Mouse (Mus musculus): Measurements from ENCODE around the gene Ift57. TPM values are rescaled to one million over a fixed set of nuclear protein-coding genes. Genes with fewer than 3 reads are reported as not detected.

Gene Ift57
- 10 to 100 TPM; 52.7 to 54.4 TPM for total RNA-seq (2021)

- peak; percentile 92 to 96 for DNase-seq (ENCODE audit: extremely low spot score in 1 of 2, low spot score in 1 of 2)
Observed at GRCm38 (mm10) chr16:49698620-49699525, at the start of gene Ift57. Gene Ift57 (plus strand): TSS chr16:49699233.

GRCm38 (mm10) chr16:49657182-49657581, 41.9 kb upstream of the Ift57 start:
- DNase-seq (ENCODE audit: extremely low spot score in 1 of 2, low spot score in 1 of 2) = no peak

DNA sequence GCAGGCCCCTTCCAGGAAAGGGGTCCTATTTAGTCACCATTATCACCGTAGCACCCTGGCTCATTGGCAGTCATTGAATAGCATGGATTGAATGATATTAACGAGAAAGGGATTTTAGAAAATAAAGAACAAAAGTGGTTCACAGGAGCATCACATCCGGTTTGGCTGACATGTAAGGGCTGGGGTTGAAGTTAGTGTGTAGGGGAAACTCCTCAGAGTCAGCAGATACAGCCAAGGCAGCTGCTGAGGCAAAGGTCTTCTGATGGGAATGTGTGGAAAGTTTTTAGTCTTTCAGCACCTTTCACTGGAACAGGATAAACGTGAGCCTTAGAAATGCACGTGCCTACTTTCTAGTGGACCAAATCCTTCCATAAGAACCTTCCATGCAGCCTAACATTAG, 41.0 kb upstream of the Ift57 start:
- DNase-seq (ENCODE audit: extremely low spot score in 1 of 2, low spot score in 1 of 2) = no peak

- DNase-seq (ENCODE audit: extremely low spot score in 1 of 2, low spot score in 1 of 2) = no peak
Observed at GRCm38 (mm10) chr16:49659131-49659530, 39.9 kb upstream of the Ift57 start.

- DNase-seq (ENCODE audit: extremely low spot score in 1 of 2, low spot score in 1 of 2) = no peak
Observed at GRCm38 (mm10) chr16:49660111-49660510, 38.9 kb upstream of the Ift57 start.

- DNase-seq (ENCODE audit: extremely low spot score in 1 of 2, low spot score in 1 of 2) = no peak
Observed at GRCm38 (mm10) chr16:49662201-49662600, 36.8 kb upstream of the Ift57 start.

DNA sequence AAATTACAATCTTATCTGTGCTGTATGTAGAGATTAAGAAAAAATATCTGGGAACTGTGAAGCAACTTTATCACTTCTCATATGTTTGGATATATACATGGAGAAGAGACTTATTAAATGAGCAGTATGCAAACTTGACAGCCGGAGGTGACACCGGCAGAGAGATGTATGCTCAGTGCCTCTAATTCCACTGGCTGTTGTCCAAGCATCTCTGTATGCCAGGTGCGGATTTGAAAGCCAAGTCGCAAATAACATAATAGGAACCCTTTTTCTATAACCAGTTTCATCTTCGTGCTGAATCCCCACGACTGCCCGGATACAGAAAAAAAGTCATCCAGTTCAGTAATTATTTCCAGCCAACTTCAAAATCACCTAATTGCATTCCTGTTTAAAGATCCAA, 34.4 kb upstream of the Ift57 start:
- DNase-seq (ENCODE audit: extremely low spot score in 1 of 2, low spot score in 1 of 2) = no peak

GRCm38 (mm10) chr16:49679666-49680065, 19.4 kb upstream of the Ift57 start:
- DNase-seq (ENCODE audit: extremely low spot score in 1 of 2, low spot score in 1 of 2) = no peak

DNA sequence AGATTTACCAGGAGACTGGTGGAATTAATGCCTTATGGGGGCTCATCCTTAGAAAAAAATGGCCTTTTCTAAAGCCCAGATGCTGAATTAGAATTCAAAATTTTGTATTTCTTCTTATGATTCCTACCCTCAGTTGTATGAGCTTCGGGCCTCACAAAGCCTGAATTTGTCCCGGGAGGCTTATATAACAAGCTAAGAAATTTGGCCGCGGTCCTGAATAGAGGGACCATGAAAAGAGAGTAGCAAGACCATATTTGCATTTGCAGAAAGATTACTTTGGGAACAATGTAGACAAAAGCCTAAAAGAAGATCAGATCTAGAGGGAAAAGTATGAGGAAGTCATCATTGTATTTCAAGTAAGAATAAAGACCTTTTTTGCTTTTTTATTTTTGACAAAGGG, 14.1 kb upstream of the Ift57 start:
- no peak for DNase-seq (ENCODE audit: extremely low spot score in 1 of 2, low spot score in 1 of 2)

DNA sequence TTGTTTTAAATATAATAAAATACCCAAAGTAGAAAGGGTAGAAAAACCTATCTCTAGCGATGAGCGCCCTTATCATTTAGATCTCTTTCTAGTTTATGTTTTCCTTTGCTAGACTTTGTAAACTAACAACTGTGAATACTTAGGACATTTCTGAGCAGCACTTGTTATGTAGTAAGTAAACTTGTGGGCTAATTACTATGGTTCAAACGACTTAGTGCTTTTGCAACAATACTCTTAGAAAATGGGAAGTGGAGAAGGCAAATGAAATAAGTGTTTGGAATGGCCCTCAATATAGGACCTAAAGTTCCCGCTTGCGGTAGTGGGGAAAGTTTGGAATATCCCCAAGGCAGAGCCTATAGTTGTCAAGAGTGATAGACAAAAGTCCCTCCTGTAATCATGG, 788 bp downstream of the Ift57 start:
- no peak for DNase-seq (ENCODE audit: extremely low spot score in 1 of 2, low spot score in 1 of 2)

GRCm38 (mm10) chr16:49708074-49708473, 9.0 kb downstream of the Ift57 start:
- no peak for DNase-seq (ENCODE audit: extremely low spot score in 1 of 2, low spot score in 1 of 2)

- DNase-seq (ENCODE audit: extremely low spot score in 1 of 2, low spot score in 1 of 2) = no peak
Observed at GRCm38 (mm10) chr16:49710188-49710587, 11.2 kb downstream of the Ift57 start.

DNA sequence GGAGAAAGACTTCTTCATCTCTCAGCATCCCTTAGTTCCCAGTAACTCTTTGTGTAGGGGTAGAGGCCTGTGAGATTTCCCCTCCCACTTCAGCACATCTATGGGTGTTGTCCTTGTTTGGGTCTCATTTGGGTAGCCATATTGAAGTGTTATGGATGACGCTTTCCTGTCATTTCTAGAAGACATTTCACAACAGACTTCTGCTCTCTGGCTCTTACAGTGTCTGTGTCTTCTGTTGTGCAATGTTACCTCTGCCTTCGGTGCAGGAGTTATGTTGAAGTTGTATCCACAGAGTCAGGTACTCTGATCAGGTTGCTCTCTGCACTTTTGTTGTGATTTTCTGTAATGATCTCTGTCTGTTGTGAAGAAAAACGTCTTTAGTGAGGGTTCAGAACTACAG, 14.3 kb downstream of the Ift57 start:
- DNase-seq (ENCODE audit: extremely low spot score in 1 of 2, low spot score in 1 of 2) = no peak

GRCm38 (mm10) chr16:49720671-49721070, 21.6 kb downstream of the Ift57 start:
- DNase-seq (ENCODE audit: extremely low spot score in 1 of 2, low spot score in 1 of 2) = no peak

- peak in 1 of 2 experiments; percentile 18 for DNase-seq (ENCODE audit: extremely low spot score in 1 of 2, low spot score in 1 of 2)
Observed at GRCm38 (mm10) chr16:49721678-49722077, 22.6 kb downstream of the Ift57 start.

- DNase-seq (ENCODE audit: extremely low spot score in 1 of 2, low spot score in 1 of 2) = no peak
Observed at GRCm38 (mm10) chr16:49723222-49723621, 24.2 kb downstream of the Ift57 start.

DNA sequence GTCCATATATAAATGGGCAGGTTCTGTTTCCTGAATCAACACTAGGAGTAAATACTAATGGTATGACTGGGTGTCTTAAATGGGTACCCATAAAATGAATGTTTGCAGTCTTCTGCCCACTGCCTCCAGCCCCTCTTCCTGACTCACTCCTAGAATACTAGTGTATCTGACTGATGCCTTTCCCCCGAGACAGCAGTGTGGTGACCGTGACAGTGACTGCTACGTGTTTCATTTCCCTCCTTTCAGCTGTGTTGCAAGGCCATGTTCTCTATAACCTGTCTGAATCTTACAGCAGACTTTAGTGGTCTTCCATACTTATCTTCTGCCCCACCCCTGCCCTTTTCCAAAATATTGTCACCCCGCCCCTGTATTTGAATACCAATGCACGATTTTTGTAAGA, 25.2 kb downstream of the Ift57 start:
- DNase-seq (ENCODE audit: extremely low spot score in 1 of 2, low spot score in 1 of 2) = no peak

DNA sequence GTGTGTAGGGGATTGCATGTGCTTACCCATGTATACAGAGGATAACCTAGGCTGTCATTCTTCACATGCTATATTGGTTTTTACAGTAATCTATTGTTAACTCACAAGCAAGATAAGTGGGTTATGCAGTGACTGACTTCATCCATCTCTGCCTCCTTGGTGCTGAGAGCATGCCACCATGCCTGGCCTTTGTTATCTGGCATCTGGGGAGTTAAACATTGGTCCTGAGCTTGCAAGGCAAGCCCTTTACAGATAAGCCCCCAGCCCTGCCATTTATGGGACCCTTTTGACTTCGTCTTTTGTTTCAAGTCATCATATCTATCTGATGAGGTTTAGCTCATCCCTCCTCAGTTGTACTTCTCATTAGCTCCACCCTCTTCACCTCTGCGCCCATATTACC, 25.9 kb downstream of the Ift57 start:
- DNase-seq (ENCODE audit: extremely low spot score in 1 of 2, low spot score in 1 of 2) = no peak

DNA sequence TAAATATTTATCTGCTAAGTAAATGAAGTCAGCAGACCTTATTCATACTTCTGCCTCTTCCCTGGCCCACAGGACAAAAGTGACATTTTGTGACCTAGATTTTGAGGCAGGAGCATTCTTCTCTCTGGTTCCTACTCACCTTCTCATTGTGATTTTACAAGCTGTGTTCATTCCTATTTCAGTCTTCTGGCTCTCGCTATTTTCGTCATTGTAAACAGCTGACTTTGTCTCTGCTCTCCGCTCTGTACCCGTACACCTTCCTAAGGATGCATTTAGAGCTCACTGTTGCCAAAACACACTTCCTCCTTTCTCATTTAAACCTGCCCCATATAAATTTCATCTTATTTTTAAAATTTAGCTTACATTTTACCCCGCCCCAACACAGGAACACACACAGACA, 26.4 kb downstream of the Ift57 start:
- DNase-seq (ENCODE audit: extremely low spot score in 1 of 2, low spot score in 1 of 2) = no peak

GRCm38 (mm10) chr16:49726216-49726615, 27.2 kb downstream of the Ift57 start:
- no peak for DNase-seq (ENCODE audit: extremely low spot score in 1 of 2, low spot score in 1 of 2)

DNA sequence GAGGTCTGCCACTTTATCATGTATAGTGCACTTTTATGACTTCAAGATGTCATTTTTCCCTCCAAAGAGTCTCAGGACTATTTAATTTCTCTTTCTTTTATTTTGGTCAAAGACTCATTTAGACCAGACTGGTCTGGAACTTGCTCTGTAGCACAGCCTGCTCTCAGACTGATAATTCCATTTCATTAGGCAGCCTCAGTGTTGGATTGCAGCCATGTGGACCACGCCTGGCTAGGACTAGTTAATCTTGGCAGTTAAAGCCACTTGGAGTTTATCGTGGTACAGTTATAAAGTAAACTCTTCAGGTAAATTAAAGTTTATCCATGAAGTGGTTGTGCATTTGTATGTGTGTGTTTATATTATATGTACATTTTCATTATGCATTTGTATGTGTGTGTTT, 27.7 kb downstream of the Ift57 start:
- DNase-seq (ENCODE audit: extremely low spot score in 1 of 2, low spot score in 1 of 2) = no peak

- DNase-seq (ENCODE audit: extremely low spot score in 1 of 2, low spot score in 1 of 2) = no peak
Observed at GRCm38 (mm10) chr16:49736536-49736935, 37.5 kb downstream of the Ift57 start.
